Mouse (Mus musculus): Measurements from ENCODE around the gene Lgals9. TPM values are rescaled to one million over a fixed set of nuclear protein-coding genes. Genes with fewer than 3 reads are reported as not detected.

Lgals9 gene
- 10.7 TPM for polyA plus RNA-seq (2014; fragmentation: Illumina TruSeq; extraction: RNeasy Lipid Tissue Mini Kit (QIAGEN cat#74804); ENCODE audit: low read depth, low replicate concordance)

GRCm38 (mm10) chr11:78984483-78985177 lies at the start of gene Lgals9:
TSS of gene Lgals9 (minus strand) at chr11:78984946.

GRCm38 (mm10) chr11:78920411-78920939 lies 64.3 kb downstream of the Lgals9 start, which contains the start of gene Nos2:
TSS of gene Nos2 (plus strand) at chr11:78920787.

Other genes with a start within 250 kb of the Lgals9 start
- gene Ccnq, start 233.2 kb downstream of the Lgals9 start, polyA plus RNA-seq (2014; fragmentation: Illumina TruSeq; extraction: RNeasy Lipid Tissue Mini Kit (QIAGEN cat#74804); ENCODE audit: low read depth, low replicate concordance), result 12.2 TPM
- 11.2 TPM for gene Lyrm9, start 158.4 kb downstream of the Lgals9 start, polyA plus RNA-seq (2014; fragmentation: Illumina TruSeq; extraction: RNeasy Lipid Tissue Mini Kit (QIAGEN cat#74804); ENCODE audit: low read depth, low replicate concordance)
- gene Nos2, start 64.2 kb downstream of the Lgals9 start, polyA plus RNA-seq (2014; fragmentation: Illumina TruSeq; extraction: RNeasy Lipid Tissue Mini Kit (QIAGEN cat#74804); ENCODE audit: low read depth, low replicate concordance), result 0.41 TPM
- 0.52 TPM for gene Ksr1, start 161.5 kb upstream of the Lgals9 start, polyA plus RNA-seq (2014; fragmentation: Illumina TruSeq; extraction: RNeasy Lipid Tissue Mini Kit (QIAGEN cat#74804); ENCODE audit: low read depth, low replicate concordance)